Mouse (Mus musculus) forebrain, postnatal 0 days (tissue): ENCODE measurements at regions not wholly inside any gene's neighbourhood (a gene's known extent, or its start where the extent isn't known, plus 50 kb on each side); places are given as distances from the start of the nearest gene placed in this dataset.

Experiments used
- ATAC-seq: fragments of 200-750 bp; cut with Nextera tagmentation; 2 replicates; pipeline ENCODE4 v1.8.0; 2017; ENCODE audit warnings: mild to moderate bottlenecking, moderate library complexity
- DNase-seq: peaks from one replicate; pipeline ENCODE4 v3.0.0-alpha.2; 2015
- H3K27ac ChIP-seq: fragments of 300-500 bp; sonication (generic); 2 replicates; pipeline ENCODE4 v1.5.1; 2014; ENCODE audit warnings: low read depth, mild to moderate bottlenecking, antibody characterized with exemption, low read length, moderate library complexity, mixed read lengths
- H3K27me3 ChIP-seq: fragments of 300-500 bp; sonication (generic); 2 replicates; pipeline ENCODE4 v1.6.1; 2014; ENCODE audit warnings: mild to moderate bottlenecking, low read length, mixed read lengths; ENCODE audit not compliant: insufficient read depth
- H3K36me3 ChIP-seq: fragments of 300-500 bp; sonication (generic); 2 replicates; pipeline ENCODE4 v1.6.1; 2014; ENCODE audit warnings: mild to moderate bottlenecking, moderate library complexity; ENCODE audit not compliant: insufficient read depth
- H3K4me1 ChIP-seq: fragments of 300-500 bp; sonication (generic); 2 replicates; pipeline ENCODE4 v1.6.1; 2014; ENCODE audit warnings: antibody characterized with exemption; ENCODE audit not compliant: insufficient read depth
- H3K4me2 ChIP-seq: fragments of 300-500 bp; sonication (generic); 2 replicates; pipeline ENCODE4 v1.6.1; 2014; ENCODE audit warnings: low read depth, mild to moderate bottlenecking, moderate library complexity
- H3K4me3 ChIP-seq: fragments of 300-500 bp; sonication (generic); 2 replicates; pipeline ENCODE4 v1.5.1; 2014; ENCODE audit warnings: low read depth, low read length, mixed read lengths
- H3K9ac ChIP-seq: fragments of 300-500 bp; sonication (generic); 2 replicates; pipeline ENCODE4 v1.6.1; 2014; ENCODE audit warnings: mild to moderate bottlenecking
- H3K9me3 ChIP-seq: fragments of 300-500 bp; sonication (generic); 2 replicates; pipeline ENCODE4 v1.6.1; 2016; ENCODE audit warnings: low read length
- CTCF ChIP-seq: sonication (generic); IDR thresholded peaks from 2 replicates; pipeline ENCODE4 v1.5.1; 2016; ENCODE audit warnings: antibody characterized with exemption, control low read depth, low read depth
- WGBS: fragments of 180-500 bp; shearing (Covaris S2); extraction: QIAGEN DNeasy Blood & Tissue Kit; methylation state at CpG from one replicate; pipeline ENCODE4 v1.1.7; 2014; 5-methylcytosine and 5-hydroxymethylcytosine counted together

DNA sequence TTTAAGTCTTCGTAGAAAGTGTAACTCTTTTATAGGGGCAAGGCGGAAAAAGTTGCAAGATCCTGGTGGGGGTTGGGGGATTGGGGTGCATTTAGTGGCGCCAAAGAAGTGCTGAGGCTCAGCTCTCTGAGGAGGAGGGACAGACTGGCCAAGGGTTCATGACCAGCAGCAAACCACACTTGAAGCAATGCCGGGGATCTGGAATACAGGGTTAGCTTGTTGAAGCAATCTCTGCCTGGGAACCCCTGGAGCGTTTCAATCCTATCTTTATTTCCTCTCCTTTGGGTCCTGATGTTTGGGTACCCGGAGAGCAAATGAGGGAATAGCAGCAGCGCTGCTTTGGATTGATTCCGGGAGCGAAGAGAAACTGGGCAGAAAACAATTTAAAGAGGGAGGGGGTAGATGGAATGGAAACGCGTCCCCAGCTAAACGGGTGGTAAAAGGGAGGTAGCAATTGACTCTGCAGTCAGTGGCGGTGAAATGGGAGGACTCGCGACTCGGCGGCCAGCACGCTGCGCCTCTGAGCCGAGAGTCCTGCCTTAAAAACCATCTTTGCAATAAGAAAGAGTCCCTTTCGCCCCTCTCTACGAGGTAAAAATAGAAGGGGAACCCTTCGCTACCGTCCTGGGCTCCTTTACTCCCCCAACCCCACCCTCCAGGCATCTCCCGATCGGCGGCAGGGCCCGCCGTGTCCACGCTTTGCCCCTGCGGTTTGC is 86.5 kb downstream of the Nr2f2 start:
- H3K27ac ChIP-seq = no peak overlapping the region
- no peaks in the 10 kb centered on the region for H3K9me3 ChIP-seq
- H3K27me3 ChIP-seq = peaks cover 54% of the 10 kb centered on the region
- no peak for ATAC-seq
- 0 out of 2 replicates have a peak, but pooled peaks cover 4% of the 10 kb centered on the region for H3K4me1 ChIP-seq
- peak overlapping the region; percentile 28 for H3K4me2 ChIP-seq
- no peak for TF ChIP-seq CTCF
- 3% methylated on average over 31 of the region's 31 CpGs for WGBS
- H3K36me3 ChIP-seq = no peaks in the 10 kb centered on the region
- no peak overlapping the region for H3K9ac ChIP-seq
- DNase-seq = no peak
- no peak overlapping the region for H3K4me3 ChIP-seq

GRCm38 (mm10) chr7:70279101-70279500 is 87.4 kb downstream of the Nr2f2 start:
- Histone ChIP-seq H3K9me3 (no peaks in the 10 kb centered on the region), H3K27ac (no peak overlapping the region), H3K36me3 (no peaks in the 10 kb centered on the region), H3K9ac (no peak overlapping the region), H3K4me2 (no peak overlapping the region), H3K27me3 (peaks cover 45% of the 10 kb centered on the region), H3K4me1 (0 out of 2 replicates have a peak, but pooled peaks cover 4% of the 10 kb centered on the region), H3K4me3 (no peak overlapping the region)
- ATAC-seq (no peak), DNase-seq (no peak)
- no peak for TF ChIP-seq CTCF
- 10% methylated on average over 3 of the region's 3 CpGs for WGBS

GRCm38 (mm10) chr7:70276078-70276477 is 90.5 kb downstream of the Nr2f2 start:
- 0 out of 2 replicates have a peak, but pooled peaks cover 4% of the 10 kb centered on the region for H3K4me1 ChIP-seq
- WGBS = 91% methylated on average over 2 of the region's 2 CpGs
- H3K9me3 ChIP-seq = no peaks in the 10 kb centered on the region
- no peak overlapping the region for H3K9ac ChIP-seq
- H3K27ac ChIP-seq = no peak overlapping the region
- no peak for TF ChIP-seq CTCF
- ATAC-seq (no peak), DNase-seq (no peak)
- H3K27me3 ChIP-seq = peaks cover 16% of the 10 kb centered on the region
- no peak overlapping the region for H3K4me3 ChIP-seq
- H3K36me3 ChIP-seq = no peaks in the 10 kb centered on the region
- H3K4me2 ChIP-seq = no peak overlapping the region

DNA sequence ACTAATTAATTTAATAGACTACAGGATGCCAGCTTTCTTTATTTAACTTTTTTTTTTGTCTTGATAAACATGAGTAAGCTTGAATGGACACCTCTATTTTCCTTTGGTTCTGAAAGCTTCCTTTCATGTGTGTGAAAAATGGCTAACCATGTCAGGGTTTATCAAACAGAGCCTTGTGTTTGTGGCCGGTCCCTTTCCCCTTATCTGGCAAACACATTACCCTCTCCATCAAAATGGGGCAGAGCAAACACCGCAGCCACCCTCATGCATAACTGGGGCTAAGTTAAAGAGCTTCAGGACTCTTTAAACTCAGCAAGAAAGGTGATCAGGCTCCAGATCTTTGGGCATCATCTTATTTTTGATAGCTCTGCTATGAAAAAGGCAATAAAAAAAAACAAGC is 92.2 kb downstream of the Nr2f2 start:
- no peaks in the 10 kb centered on the region for H3K4me1 ChIP-seq
- DNase-seq (no peak), ATAC-seq (no peak)
- 45% methylated on average over 2 of the region's 2 CpGs for WGBS
- no peak overlapping the region for H3K4me2 ChIP-seq
- no peak overlapping the region for H3K4me3 ChIP-seq
- no peak for TF ChIP-seq CTCF
- H3K27me3 ChIP-seq = peaks cover 9% of the 10 kb centered on the region
- H3K9me3 ChIP-seq = no peaks in the 10 kb centered on the region
- H3K27ac ChIP-seq = no peak overlapping the region
- no peaks in the 10 kb centered on the region for H3K36me3 ChIP-seq
- no peak overlapping the region for H3K9ac ChIP-seq

DNA sequence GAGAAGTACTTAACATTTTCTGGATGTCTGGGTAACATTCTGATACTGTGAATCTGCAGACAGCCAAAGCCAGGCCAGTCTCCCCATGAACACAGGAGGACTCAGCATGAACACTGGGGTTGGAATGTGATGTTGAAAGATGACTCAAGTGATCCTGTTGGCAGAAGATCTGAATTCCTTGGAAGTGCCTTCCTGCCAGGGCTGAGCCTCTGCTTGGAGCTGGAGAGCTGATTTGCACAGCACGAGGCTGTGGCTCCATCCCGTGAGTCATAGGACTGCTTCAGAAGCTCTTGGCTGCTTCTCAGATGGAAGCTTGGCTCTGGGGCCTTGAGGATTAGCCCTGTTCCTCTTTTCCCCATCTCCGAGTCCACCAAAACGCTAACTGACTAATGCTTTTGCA is 99.5 kb downstream of the Nr2f2 start:
- Histone ChIP-seq H3K36me3 (no peaks in the 10 kb centered on the region), H3K4me2 (no peak overlapping the region), H3K27me3 (no peaks in the 10 kb centered on the region), H3K4me1 (no peaks in the 10 kb centered on the region), H3K9me3 (no peaks in the 10 kb centered on the region), H3K27ac (no peak overlapping the region), H3K4me3 (no peak overlapping the region), H3K9ac (no peak overlapping the region)
- WGBS = 63% methylated on average over 4 of the region's 4 CpGs
- DNase-seq (no peak), ATAC-seq (no peak)
- TF ChIP-seq CTCF = no peak

DNA sequence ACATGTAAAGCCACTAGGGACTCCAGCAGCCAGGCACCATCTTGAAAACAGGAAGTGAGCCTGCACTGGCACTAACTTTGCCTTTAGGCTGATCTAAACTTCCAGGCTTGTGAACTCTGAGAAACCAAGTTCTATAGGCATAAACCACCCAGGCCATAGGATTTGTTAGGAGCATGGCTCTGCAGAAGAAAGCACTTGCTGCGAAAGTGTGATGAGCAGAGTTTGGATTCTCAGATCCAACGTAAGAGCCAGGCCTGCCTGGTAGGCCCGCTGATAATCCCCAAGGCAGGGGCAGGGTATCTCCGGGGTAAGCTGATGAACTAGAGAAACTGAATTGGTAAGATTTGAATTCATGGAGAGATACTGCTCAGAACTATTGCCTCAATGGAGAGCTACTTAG is 109.7 kb downstream of the Nr2f2 start:
- Histone ChIP-seq H3K9ac (no peak overlapping the region), H3K4me2 (no peak overlapping the region), H3K27me3 (no peaks in the 10 kb centered on the region), H3K36me3 (no peaks in the 10 kb centered on the region), H3K4me3 (no peak overlapping the region), H3K4me1 (no peaks in the 10 kb centered on the region), H3K9me3 (no peaks in the 10 kb centered on the region), H3K27ac (no peak overlapping the region)
- 97% methylated on average over 4 of the region's 4 CpGs for WGBS
- DNase-seq (no peak), ATAC-seq (no peak)
- no peak for TF ChIP-seq CTCF

DNA sequence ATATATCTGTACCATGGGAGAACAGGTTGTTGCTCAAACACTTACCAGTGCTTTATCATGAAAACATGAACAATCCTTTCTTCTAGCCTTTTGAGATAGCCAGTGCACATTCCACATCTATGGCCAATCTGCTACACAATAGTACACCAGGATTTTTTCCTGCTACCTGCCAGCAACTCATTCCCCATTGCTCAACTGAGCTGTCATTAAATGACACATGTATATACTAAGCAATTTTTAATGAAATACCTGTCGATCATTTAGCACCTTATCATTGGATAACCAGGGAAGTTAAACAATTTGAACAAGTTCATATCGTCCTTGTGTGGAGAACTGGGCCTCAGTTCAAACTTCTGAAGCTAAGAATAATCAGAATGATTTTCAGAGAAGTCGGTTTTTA is 111.5 kb downstream of the Nr2f2 start:
- no peaks in the 10 kb centered on the region for H3K36me3 ChIP-seq
- no peaks in the 10 kb centered on the region for H3K4me1 ChIP-seq
- no peak overlapping the region for H3K4me3 ChIP-seq
- no peak overlapping the region for H3K4me2 ChIP-seq
- 87% methylated on average over 3 of the region's 3 CpGs for WGBS
- TF ChIP-seq CTCF = no peak
- no peak for ATAC-seq
- H3K27ac ChIP-seq = no peak overlapping the region
- DNase-seq = no peak
- H3K9me3 ChIP-seq = no peaks in the 10 kb centered on the region
- no peaks in the 10 kb centered on the region for H3K27me3 ChIP-seq
- H3K9ac ChIP-seq = no peak overlapping the region
